Mouse (Mus musculus) G1E (cell line): ENCODE data around the gene Ddx25. TPM values are rescaled to one million over a fixed set of nuclear protein-coding genes. Genes with fewer than 3 reads are reported as not detected.

Source experiments
- ATAC-seq: 2 replicates; pipeline ENCODE4 v1.8.0; 2016; ENCODE audit warnings: mild to moderate bottlenecking; ENCODE audit not compliant: insufficient number of reproducible peaks, poor library complexity, low FRiP score, severe bottlenecking; ENCODE audit errors: extremely low read depth
- DNase-seq: peaks from one replicate; pipeline ENCODE4 v3.0.0; 2012; ENCODE audit warnings: low spot score
- H3K27me3 ChIP-seq: 2 replicates; pipeline ENCODE4 v1.6.1; 2012; ENCODE audit warnings: mild to moderate bottlenecking, low read length, inconsistent platforms; ENCODE audit not compliant: insufficient read depth
- H3K36me3 ChIP-seq: replicated peaks from 2 replicates; pipeline ENCODE3; 2012; ENCODE audit warnings: mild to moderate bottlenecking, inconsistent platforms
- H3K4me1 ChIP-seq: 2 replicates; pipeline ENCODE4 v1.6.1; 2012; ENCODE audit warnings: low read depth, low read length, inconsistent platforms, mixed read lengths; ENCODE audit not compliant: insufficient read depth
- H3K4me3 ChIP-seq: 2 replicates; pipeline ENCODE4 v1.5.1; 2012; ENCODE audit warnings: low read depth, mild to moderate bottlenecking, inconsistent platforms, low read length, moderate library complexity, mixed read lengths
- H3K9me3 ChIP-seq: replicated peaks from 2 replicates; pipeline ENCODE4 v1.6.1; 2012; ENCODE audit warnings: inconsistent platforms
- CTCF ChIP-seq: IDR thresholded peaks from 2 replicates; pipeline ENCODE4 v1.5.1; 2012; ENCODE audit warnings: low read depth, low read length, inconsistent platforms, mixed read lengths
- GATA1 ChIP-seq: IDR thresholded peaks from 2 replicates; pipeline ENCODE4 v1.6.1; 2012; ENCODE audit warnings: borderline replicate concordance, low read length, inconsistent platforms, mixed read lengths
- GATA2 ChIP-seq: IDR thresholded peaks from 2 replicates; pipeline ENCODE4 v1.6.1; 2012; ENCODE audit warnings: low read depth, low read length, inconsistent platforms, borderline replicate concordance
- POLR2AphosphoS5 ChIP-seq: IDR thresholded peaks from 2 replicates; pipeline ENCODE4 v1.6.1; 2012; ENCODE audit warnings: low read depth, low read length, inconsistent platforms; ENCODE audit not compliant: insufficient replicate concordance
- TAL1 ChIP-seq: conservative IDR thresholded peaks from 2 replicates; pipeline ENCODE4 v1.6.1; 2012; ENCODE audit warnings: low read depth, low read length, inconsistent platforms, mixed read lengths
- polyA plus RNA-seq: library from polyadenylated mRNA; stranded (reverse); fragments of >175 nt; gene quantifications from 2 replicates; pipeline ENCODE4 v1.2.3, GENCODE M21; 2012
- total RNA-seq, 2 experiments: library from RNA; stranded (forward) in 1 of 2; stranded (reverse) in 1 of 2; fragments of 200-1000 nt in 1 of 2; fragments of >200 nt in 1 of 2; fragmentation: Nextera tagmentation in 1 of 2; gene quantifications; 2 replicates each; pipeline ENCODE4 v1.2.3; 2014 to 2017

The Ddx25 gene
- total and polyA plus RNA-seq, 3 experiments, result 0.01 to 0.27 TPM; not detected in 1

- Histone ChIP-seq H3K4me3 (no peak overlapping the region), H3K36me3 (peaks cover 8% of the 10 kb centered on the region), H3K9me3 (no peaks in the 10 kb centered on the region), H3K27me3 (peaks cover 34% of the 10 kb centered on the region), H3K4me1 (peaks cover 20% of the 10 kb centered on the region)
- DNase-seq (no peak), ATAC-seq (no peak)
- TF ChIP-seq TAL1, result no peak
- no peak for TF ChIP-seq CTCF
- TF ChIP-seq POLR2AphosphoS5, result no peak
- no peak for TF ChIP-seq GATA1
- no peak for TF ChIP-seq GATA2
Observed at GRCm38 (mm10) chr9:35556494-35557102, 1.7 kb downstream of the Ddx25 start.

- Histone ChIP-seq H3K4me1 (no peaks in the 10 kb centered on the region), H3K36me3 (no peaks in the 10 kb centered on the region), H3K9me3 (no peaks in the 10 kb centered on the region), H3K27me3 (peaks cover 23% of the 10 kb centered on the region), H3K4me3 (no peak overlapping the region)
- ATAC-seq (no peak), DNase-seq (no peak)
- TF ChIP-seq TAL1 (no peak), GATA2 (no peak), GATA1 (no peak), CTCF (no peak), POLR2AphosphoS5 (no peak)
Observed at GRCm38 (mm10) chr9:35548455-35548854, 9.9 kb downstream of the Ddx25 start.

- no peaks in the 10 kb centered on the region for H3K4me1 ChIP-seq
- H3K36me3 ChIP-seq, result no peaks in the 10 kb centered on the region
- H3K27me3 ChIP-seq, result peaks cover 22% of the 10 kb centered on the region; the same call in 1 of the 2 replicates
- no peak overlapping the region for H3K4me3 ChIP-seq
- ATAC-seq (no peak), DNase-seq (no peak)
- TF ChIP-seq GATA2, result no peak
- TF ChIP-seq TAL1, result no peak
- TF ChIP-seq CTCF, result no peak
- no peak for TF ChIP-seq POLR2AphosphoS5
- no peak for TF ChIP-seq GATA1
- no peaks in the 10 kb centered on the region for H3K9me3 ChIP-seq
Observed at GRCm38 (mm10) chr9:35546745-35547144, 11.6 kb downstream of the Ddx25 start.

- H3K4me1 ChIP-seq, result no peaks in the 10 kb centered on the region
- TF ChIP-seq GATA1 (no peak), CTCF (no peak), GATA2 (no peak), POLR2AphosphoS5 (no peak), TAL1 (no peak)
- ATAC-seq (no peak), DNase-seq (no peak)
- no peaks in the 10 kb centered on the region for H3K9me3 ChIP-seq
- H3K27me3 ChIP-seq, result peaks cover 21% of the 10 kb centered on the region; the same call in 1 of the 2 replicates
- H3K36me3 ChIP-seq, result no peaks in the 10 kb centered on the region
- no peak overlapping the region for H3K4me3 ChIP-seq
Observed at GRCm38 (mm10) chr9:35545704-35546103, 12.6 kb downstream of the Ddx25 start.

GRCm38 (mm10) chr9:35544666-35545065 is 13.7 kb downstream of the Ddx25 start:
- TF ChIP-seq POLR2AphosphoS5, result no peak
- TF ChIP-seq GATA2, result no peak
- no peak for TF ChIP-seq TAL1
- TF ChIP-seq GATA1, result no peak
- no peak for TF ChIP-seq CTCF
- Histone ChIP-seq H3K27me3 (peaks cover 25% of the 10 kb centered on the region; the same call in 1 of the 2 replicates), H3K4me1 (no peaks in the 10 kb centered on the region), H3K36me3 (no peaks in the 10 kb centered on the region), H3K9me3 (no peaks in the 10 kb centered on the region), H3K4me3 (no peak overlapping the region)
- ATAC-seq, result no peak
- no peak for DNase-seq

GRCm38 (mm10) chr9:35543099-35543860 is 15.0 kb downstream of the Ddx25 start:
- DNase-seq, result no peak
- H3K4me1 ChIP-seq, result no peaks in the 10 kb centered on the region
- no peak for ATAC-seq
- no peak for TF ChIP-seq CTCF
- no peak for TF ChIP-seq POLR2AphosphoS5
- TF ChIP-seq GATA2, result no peak
- no peak for TF ChIP-seq TAL1
- no peak for TF ChIP-seq GATA1
- H3K36me3 ChIP-seq, result no peaks in the 10 kb centered on the region
- no peaks in the 10 kb centered on the region for H3K9me3 ChIP-seq
- no peak overlapping the region for H3K4me3 ChIP-seq
- H3K27me3 ChIP-seq, result peaks cover 23% of the 10 kb centered on the region; the same call in 1 of the 2 replicates

GRCm38 (mm10) chr9:35541941-35542340 is 16.4 kb downstream of the Ddx25 start:
- H3K27me3 ChIP-seq, result peaks cover 18% of the 10 kb centered on the region; the same call in 1 of the 2 replicates
- TF ChIP-seq GATA1 (no peak), POLR2AphosphoS5 (no peak), GATA2 (no peak)
- H3K4me1 ChIP-seq, result peaks cover 3% of the 10 kb centered on the region; the same call in 1 of the 2 replicates
- no peaks in the 10 kb centered on the region for H3K9me3 ChIP-seq
- ATAC-seq (no peak), DNase-seq (no peak)
- no peak overlapping the region for H3K4me3 ChIP-seq
- no peaks in the 10 kb centered on the region for H3K36me3 ChIP-seq
